Mouse (Mus musculus) large intestine, adult 2 months (tissue): ENCODE measurements at regions not wholly inside any gene's neighbourhood (a gene's known extent, or its start where the extent isn't known, plus 50 kb on each side); places are given as distances from the start of the nearest gene placed in this dataset.
"Not testable (repeated sequence)": the region's sequence is repeated elsewhere in the genome, so short reads cannot be mapped to it uniquely, and the experiment has no call there.

Experiments used
- DNase-seq: peaks from one replicate; pipeline ENCODE4 v3.0.0-alpha.2; 2012; ENCODE audit warnings: low read depth, low spot score
- WGBS: fragments of 180-500 bp; shearing (Covaris S2); methylation state at CpG from one replicate; pipeline ENCODE4 v1.1.7; 2018; 5-methylcytosine and 5-hydroxymethylcytosine counted together

GRCm38 (mm10) chrX:99732526-99732925 lies 88.3 kb upstream of the Tmem28 start:
- 78% methylated on average over 2 of the region's 2 CpGs for WGBS
- no peak for DNase-seq

- WGBS = 6% methylated on average over 1 of the region's 1 CpGs
- no peak for DNase-seq
Measured at GRCm38 (mm10) chrX:99725101-99725500, 95.7 kb upstream of the Tmem28 start.

- DNase-seq = no peak
- 58% methylated on average over 4 of the region's 4 CpGs for WGBS
Measured at GRCm38 (mm10) chrX:99695366-99695765, 125.5 kb upstream of the Tmem28 start.

- no peak for DNase-seq
- WGBS = 47% methylated on average over 4 of the region's 4 CpGs
Measured at GRCm38 (mm10) chrX:99690971-99691370, 129.8 kb upstream of the Tmem28 start.

- DNase-seq = no peak
- 86% methylated on average over 4 of the region's 4 CpGs for WGBS
Measured at GRCm38 (mm10) chrX:99689761-99690160, 131.1 kb upstream of the Tmem28 start.

- DNase-seq = not testable (repeated sequence)
Measured at GRCm38 (mm10) chrX:99682491-99682890, 138.3 kb upstream of the Tmem28 start.

GRCm38 (mm10) chrX:99667596-99667995 lies 153.2 kb upstream of the Tmem28 start:
- no peak for DNase-seq
- 58% methylated on average over 2 of the region's 2 CpGs for WGBS

- WGBS = 85% methylated on average over 3 of the region's 3 CpGs
- no peak for DNase-seq
Measured at GRCm38 (mm10) chrX:99662566-99662965, 158.3 kb upstream of the Tmem28 start.

- WGBS = 62% methylated on average over 7 of the region's 8 CpGs
Measured at GRCm38 (mm10) chrX:99659496-99660140, 161.2 kb upstream of the Tmem28 start.

GRCm38 (mm10) chrX:99657790-99658451 lies 162.9 kb upstream of the Tmem28 start:
- no peak for DNase-seq

More at GRCm38 (mm10) chrX:99659496-99660140, 161.2 kb upstream of the Tmem28 start:
- DNase-seq = no peak

GRCm38 (mm10) chrX:99656988-99657387 lies 163.8 kb upstream of the Tmem28 start:
- WGBS = 74% methylated on average over 6 of the region's 6 CpGs
- no peak for DNase-seq

More at GRCm38 (mm10) chrX:99657790-99658451, 162.9 kb upstream of the Tmem28 start:
- WGBS = 19% methylated on average over 8 of the region's 8 CpGs

- WGBS = 38% methylated on average over 2 of the region's 2 CpGs
- DNase-seq = no peak
Measured at GRCm38 (mm10) chrX:99632211-99632775, 161.2 kb upstream of the Pja1 start.

GRCm38 (mm10) chrX:99624515-99625179 lies 153.6 kb upstream of the Pja1 start:
- WGBS = 62% methylated on average over 5 of the region's 5 CpGs
- no peak for DNase-seq

- 75% methylated on average over 9 of the region's 9 CpGs for WGBS
- no peak for DNase-seq
Measured at GRCm38 (mm10) chrX:99612130-99612759, 141.2 kb upstream of the Pja1 start.

GRCm38 (mm10) chrX:99610096-99610495 lies 139.0 kb upstream of the Pja1 start:
- no peak for DNase-seq
- 75% methylated on average over 5 of the region's 5 CpGs for WGBS

- WGBS = 80% methylated on average over 2 of the region's 2 CpGs
- no peak for DNase-seq
Measured at GRCm38 (mm10) chrX:99609591-99609990, 138.5 kb upstream of the Pja1 start.

- DNase-seq = no peak
- WGBS = 60% methylated on average over 2 of the region's 2 CpGs
Measured at GRCm38 (mm10) chrX:99608284-99608692, 137.2 kb upstream of the Pja1 start.

- 40% methylated on average over 10 of the region's 10 CpGs for WGBS
- peak; percentile 7 for DNase-seq
Measured at GRCm38 (mm10) chrX:99605084-99605824, 134.2 kb upstream of the Pja1 start.

- 64% methylated on average over 6 of the region's 6 CpGs for WGBS
- no peak for DNase-seq
Measured at GRCm38 (mm10) chrX:99603714-99604113, 132.6 kb upstream of the Pja1 start.
